Mouse (Mus musculus): ENCODE data around the gene Edar.
"Not testable (repeated sequence)": the region's sequence is repeated elsewhere in the genome, so short reads cannot be mapped to it uniquely, and the experiment has no call there.

Gene Edar

DNA sequence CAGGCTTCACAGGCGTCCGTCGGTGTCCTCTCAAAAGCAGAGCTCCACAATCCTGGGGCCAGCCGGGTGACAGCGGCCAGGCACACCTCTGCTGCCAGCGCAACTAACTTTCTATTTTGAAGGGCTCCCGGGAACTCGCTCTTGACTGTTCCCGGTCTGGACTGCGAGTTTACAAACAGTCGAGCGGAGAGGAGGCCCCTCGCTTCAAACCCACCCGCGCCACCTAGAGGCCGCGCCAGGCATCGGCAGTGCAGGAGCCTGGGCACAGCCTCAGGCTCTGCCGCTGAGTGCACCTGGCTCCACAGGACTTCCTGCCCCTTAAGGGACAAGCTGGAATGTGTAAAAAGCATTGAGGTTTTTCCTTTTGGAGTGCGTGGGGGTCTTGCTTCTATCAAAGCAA lies at the start of gene Edar:
Gene Edar, minus strand, starts transcription at position 122 of the 400 bp plus-strand sequence.
- DNase-seq (ENCODE audit: low spot score in 2 of 2) = peak in 1 of 2 experiments; percentile 70

DNA sequence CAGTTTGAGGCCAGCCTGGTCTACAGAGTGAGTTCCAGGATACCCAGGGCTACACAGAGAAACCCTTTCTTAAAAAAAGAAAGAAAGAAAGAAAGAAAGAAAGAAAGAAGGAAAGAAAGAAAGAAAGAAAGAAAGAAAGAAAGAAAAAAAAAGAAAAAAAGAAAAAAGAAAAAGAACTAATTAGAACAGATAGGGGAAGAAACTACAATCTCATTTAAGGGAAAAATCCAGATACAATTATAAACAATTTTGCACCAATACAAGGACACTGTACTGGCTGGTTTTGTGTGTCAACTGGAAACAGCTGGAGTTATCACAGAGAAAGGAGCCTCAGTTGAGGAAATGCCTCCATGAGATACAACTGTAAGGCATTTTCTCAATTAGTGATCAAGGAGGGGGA lies 42.7 kb upstream of the Edar start, which contains the start of gene Gm17542:
Gene Gm17542, minus strand, starts transcription at position 101 of the 400 bp plus-strand sequence.
- not testable (repeated sequence) for DNase-seq (ENCODE audit: low spot score in 2 of 2)

DNA sequence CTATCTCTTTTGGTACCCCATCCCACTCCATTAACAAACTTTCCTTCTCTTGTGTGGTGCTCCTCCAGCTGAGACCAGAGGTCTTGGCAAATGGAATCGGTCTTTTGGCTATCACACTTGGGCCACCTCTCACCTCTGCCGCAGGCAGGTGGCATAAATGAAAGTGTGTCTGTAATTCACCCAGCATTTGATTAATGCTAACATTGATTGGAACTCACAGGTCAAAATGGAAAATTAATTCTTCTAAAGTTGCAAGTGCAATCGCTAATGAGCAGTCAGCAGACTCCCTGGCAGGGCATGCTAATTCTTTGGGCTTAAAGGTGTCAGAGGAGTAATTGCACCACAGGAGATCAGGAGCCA lies 39.3 kb upstream of the Edar start:
- DNase-seq (ENCODE audit: low spot score in 2 of 2) = no peak

DNA sequence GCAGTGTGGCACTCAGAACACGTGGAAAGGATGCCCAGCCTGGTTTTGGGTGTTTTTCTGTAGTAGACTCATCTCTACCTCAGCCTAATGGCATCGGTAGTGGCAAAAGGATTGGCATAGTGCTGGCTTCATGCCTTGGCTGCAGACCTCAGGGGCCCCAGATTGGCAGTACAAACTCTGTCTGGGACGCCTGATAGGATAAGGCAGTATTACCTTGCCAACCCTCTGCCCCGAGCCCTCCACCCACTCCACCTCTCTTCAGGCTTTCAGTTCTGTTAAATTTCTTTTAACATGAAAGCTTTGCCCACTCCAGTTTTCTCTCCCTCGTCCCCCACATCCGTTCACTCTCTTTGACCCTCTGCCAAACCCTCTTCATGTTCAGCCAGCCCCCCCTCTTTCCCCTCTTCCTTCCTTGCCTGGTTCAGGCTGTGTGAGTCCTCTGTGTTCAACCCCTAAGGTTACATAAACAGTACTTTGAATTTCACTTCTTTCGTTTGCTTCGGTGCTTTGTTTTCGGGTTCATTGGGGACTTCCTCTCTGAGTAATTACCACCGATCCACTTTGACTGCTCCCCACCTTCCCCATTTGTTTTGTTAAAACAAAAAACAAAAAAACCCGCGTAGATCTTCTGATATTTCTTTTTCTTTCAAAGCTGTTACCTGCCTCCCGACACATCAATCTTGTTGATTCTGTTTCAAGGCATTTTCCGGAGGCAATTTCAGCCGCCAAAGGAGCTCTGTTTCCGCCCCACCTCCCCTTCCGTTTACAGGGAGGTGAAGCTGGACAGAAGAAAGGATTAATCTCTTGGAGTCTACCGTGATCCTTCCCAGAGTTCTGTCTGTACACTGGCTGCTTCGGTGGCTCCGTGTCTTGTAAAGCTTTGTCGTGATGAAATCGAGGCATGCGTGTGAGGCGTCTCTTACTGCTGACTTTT lies 38.7 kb upstream of the Edar start:
- no peak for DNase-seq (ENCODE audit: low spot score in 2 of 2)

DNA sequence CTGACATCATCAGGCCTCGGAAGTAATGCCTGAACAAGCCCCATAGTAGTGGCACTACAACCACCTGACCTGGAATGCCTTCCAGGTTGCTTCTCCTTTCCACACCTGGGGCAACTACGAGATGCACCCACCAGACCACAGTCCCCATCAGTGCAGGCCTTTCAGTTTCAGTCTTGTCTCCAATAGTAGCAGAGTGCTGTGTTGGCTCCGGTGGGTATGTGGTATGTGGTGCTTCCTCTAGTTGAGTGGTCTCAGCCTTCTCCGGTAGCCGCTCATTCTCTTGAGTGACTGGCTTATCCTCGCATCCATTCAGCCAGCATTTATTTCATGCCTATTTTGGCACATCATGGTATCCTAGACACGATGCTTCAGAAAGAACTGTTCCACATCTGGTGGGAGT lies 37.8 kb upstream of the Edar start:
- DNase-seq (ENCODE audit: low spot score in 2 of 2) = no peak

DNA sequence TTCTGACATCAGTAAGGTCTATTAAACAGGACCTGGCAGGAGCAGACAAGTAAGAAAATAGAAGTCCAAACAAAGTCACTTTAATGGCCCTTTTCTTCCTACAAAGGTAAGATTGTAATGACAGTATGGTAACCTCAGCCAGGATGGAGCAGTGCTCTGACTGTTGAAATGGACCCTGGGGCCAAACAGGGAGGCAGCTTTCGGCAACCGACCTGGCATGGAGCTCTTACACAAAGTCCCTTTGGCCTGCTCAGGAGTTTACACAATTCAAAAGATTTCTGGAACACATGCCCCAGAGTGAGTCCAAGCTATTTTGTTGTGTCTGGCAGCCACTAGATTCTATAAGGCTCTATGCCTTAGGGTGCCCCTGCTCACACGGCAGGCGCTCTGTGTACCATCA lies 33.6 kb upstream of the Edar start:
- DNase-seq (ENCODE audit: low spot score in 2 of 2) = no peak

DNA sequence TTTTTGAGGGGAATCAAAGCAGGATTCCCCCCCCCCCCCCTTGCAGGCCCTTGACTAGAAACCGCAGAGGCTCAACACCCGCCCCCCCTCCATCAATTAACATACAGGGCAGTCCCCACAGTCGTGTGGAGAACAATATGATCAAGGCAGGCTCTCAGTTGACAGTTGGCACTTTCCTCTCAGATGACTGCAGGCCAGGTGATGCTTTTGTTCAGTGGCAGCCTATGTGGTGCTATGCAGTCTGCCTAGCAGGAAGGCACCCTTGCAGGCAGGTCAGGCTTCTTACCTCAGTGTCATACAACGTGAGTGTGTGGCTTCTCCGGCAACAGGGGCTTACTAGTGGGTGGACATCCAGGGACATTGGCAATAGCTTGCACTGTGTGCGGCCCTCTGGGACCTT lies 25.1 kb upstream of the Edar start:
- DNase-seq (ENCODE audit: low spot score in 2 of 2) = no peak

DNA sequence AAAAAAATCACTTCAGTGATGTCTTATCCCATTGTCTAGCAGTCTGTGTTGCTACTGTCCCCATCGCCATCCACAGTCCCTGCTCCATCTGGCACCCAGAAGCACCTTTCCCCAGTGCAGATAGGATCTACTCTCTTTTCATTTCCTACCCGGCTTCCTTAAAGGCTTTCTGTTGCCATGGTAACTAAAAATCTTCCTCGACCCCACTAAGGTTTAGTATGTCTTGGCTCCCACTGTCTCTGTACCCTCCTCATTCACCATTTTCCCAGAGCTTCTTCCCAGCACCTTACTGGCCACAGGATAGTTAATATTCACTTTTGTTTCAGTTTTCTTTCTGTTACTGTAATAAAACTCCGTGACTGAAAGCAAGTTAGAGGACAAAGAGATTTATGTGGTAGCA lies 24.7 kb upstream of the Edar start:
- no peak for DNase-seq (ENCODE audit: low spot score in 2 of 2)

DNA sequence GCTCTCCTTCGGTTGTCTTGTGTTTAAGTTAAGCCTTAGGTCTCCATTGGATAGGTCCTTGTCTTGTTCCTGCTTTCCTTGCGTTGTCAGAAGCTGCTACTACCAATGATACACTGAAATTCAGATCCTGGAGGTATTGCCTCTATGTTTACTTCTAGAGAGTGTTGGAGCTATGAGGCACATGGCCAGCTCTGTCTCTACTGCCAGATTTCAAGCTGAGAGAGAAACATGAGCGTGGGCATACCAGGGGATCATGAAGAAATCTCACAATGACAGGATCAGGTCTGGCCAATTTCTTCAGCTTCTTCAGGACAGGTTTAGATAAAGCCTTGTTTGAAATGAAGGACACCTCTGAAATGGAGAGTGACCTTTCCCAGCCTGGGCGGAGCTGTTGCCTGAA lies 23.5 kb upstream of the Edar start:
- DNase-seq (ENCODE audit: low spot score in 2 of 2) = no peak

DNA sequence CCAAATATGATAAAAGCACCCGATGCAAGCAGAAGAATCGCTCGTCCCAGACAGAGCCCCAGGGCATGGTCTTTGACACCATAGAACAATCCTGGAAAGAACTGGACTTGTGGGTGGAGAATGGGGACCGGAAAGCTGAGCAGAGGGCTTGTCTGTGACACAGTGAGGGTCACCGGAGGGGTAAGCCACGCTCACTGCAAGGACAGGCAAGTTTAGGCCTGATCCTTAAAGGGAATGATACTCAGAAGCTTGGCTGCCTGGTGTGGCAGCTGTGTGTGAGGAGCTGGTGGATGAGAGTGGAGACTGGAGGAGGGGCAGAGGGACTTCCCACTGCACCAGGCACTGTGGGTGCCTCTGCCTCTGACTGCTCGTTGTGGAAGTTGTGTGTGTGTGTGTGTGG lies 15.6 kb upstream of the Edar start:
- no peak for DNase-seq (ENCODE audit: low spot score in 2 of 2)

DNA sequence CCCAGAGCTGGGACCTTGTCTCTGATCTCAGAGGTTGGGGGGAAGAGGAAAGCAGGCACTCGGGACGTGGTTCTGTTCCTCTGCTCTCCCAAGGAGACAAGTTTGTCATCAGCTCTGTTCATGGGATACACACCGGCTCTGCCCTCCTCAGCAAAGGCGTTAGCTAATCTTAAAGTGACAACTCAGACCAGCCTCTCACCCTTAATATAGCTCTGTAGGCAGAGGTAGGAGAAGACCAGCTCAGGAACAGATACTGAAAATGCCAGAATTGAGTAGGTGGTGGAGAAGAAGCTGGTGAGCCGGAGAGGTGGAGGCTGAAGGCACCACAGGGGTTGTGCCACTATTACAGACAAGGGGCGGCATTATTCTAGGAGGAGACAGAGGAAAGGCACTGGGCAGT lies 3.8 kb upstream of the Edar start:
- DNase-seq (ENCODE audit: low spot score in 2 of 2) = no peak

DNA sequence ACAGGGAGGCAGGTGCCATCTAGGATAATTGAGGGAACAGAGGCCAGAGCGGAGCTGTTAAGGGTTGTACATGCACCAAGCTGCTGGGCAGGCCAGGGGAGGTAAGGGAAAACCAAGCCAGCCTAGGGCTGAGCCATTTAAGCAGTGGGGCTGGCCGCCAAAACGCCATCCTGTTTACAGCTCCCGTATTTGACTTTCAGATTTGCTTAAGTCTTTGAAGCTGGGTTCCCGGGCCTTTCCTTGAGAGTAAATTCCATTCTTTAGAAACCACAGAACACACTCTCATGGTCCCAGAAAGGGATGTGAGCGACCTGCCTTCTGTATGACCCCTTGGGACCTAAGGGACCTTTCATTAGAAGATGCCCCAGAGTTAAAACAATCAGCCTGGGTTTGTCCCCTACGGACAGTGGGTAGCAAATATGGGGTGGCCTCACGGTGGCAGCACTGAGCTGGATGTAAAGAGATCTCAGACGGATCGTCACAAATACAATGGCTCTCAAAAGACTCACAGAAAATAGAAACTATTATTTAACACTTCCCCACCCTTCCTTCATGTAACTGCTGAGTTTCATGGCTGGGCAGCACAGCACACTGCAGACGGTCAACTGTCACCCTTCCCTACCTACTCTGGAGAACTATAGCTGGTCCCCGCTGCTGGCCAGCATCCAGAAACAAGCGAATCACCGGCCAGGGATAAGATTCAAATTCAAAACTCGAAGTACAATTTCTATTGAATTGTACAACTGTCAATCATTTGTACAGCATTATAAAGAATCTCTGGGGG lies 2.0 kb downstream of the Edar start:
- peak; percentile 53 to 78 for DNase-seq (ENCODE audit: low spot score in 2 of 2)

DNA sequence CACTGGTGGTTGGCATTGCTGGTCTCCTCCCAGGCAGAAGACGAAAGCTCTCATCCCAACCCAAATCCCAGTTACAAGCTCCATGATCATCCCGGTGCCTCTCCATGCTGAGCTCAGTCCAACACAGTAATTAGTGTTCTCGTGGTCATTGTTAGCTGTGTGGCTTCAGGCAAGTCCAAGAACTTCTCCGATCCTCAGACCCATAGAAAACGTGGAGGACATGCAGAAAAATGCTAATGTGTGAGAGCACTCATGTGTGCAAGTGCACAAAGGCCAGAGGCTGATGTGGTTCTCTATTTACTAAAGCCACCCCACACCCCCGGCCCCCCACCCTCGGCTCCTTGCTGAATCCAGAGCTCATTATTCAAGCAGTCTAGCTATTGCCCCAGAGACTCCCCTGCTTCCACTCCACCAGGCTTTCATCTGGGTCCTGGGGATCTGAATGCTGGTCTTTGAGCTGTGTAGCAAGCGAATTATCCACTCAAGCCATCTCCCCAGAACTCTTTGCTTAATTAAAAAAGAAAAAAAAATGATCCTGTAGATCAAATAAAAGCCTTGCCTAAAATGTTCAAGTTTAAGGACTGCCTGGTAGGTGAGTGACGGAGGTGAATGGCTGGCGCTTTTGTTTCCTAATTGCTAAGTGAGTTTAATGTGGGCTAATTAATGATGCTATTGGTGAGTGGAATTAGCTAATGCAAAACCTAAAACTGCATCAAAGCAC lies 2.7 kb downstream of the Edar start:
- DNase-seq (ENCODE audit: low spot score in 2 of 2) = no peak

DNA sequence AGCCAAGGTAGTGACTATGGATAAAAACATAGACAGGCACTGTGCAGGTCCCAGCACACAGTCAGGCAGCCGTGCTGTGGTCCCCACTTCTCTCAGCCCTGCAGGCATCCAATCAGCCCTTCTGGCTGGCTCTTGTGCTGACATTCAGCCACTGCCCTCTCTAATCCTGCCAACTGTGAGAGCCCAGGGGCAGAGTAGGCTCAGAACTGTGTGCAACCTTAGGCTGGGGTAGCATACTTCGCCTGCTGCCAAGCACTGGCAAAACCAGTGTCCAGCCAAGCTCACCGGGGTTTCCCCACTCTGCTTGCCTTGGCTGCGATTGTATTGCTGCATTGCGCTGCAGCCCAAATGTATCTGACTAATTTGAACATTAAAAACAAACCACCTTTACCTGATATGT lies 11.6 kb downstream of the Edar start:
- no peak for DNase-seq (ENCODE audit: low spot score in 2 of 2)

DNA sequence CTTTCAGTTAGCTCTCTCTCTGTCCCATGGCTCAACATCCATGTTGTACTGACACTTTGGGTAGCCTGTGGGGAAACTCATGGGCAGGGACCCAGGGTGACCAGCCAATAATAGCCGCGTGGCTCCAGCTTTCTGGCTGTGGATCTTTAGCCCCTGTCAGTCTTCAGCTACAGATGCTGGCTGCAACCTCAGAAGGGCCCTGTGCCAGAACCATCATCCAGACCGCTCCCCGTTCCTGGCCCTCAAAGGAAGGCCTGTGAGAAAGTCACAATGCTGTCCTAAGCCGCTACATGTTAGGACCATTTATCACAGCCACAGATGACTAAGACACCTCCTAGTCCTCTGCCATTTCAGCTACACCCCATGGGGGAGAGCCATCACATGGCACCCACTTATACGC lies 12.0 kb downstream of the Edar start:
- no peak for DNase-seq (ENCODE audit: low spot score in 2 of 2)

DNA sequence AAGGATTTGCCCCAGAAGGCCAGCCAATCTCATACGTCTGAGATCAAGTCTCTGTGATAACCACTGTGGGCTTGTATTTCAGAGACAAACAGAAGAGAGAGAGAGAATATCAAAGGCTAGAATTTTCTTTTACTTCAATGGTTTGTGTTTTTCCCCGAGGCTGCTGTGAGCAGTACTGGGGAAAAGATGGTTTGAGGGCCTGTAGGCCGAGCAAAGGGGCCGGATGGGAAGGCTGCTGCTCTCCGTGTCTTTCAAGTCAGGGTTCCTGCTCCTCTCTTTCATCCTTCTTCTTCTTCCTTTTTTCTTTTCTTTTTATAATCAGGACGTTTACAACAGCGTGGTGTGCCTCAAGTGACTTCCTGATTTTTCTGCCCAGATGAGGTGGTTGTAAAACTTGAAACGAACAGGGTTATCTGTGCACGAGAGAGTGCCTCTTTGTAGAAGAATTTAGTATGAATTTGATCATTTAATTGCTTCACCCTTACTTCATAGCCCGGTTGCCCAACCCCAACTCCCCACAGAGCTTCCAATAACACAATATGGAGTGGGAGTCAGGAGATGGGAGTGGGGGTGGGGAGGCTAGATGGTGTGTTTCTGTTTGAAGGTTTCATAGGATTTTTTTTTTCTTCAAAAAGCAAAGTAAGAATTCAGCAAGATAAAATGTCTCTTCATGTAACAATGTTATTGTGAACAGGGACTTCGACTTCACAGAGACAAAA lies 16.0 kb downstream of the Edar start:
- no peak for DNase-seq (ENCODE audit: low spot score in 2 of 2)

DNA sequence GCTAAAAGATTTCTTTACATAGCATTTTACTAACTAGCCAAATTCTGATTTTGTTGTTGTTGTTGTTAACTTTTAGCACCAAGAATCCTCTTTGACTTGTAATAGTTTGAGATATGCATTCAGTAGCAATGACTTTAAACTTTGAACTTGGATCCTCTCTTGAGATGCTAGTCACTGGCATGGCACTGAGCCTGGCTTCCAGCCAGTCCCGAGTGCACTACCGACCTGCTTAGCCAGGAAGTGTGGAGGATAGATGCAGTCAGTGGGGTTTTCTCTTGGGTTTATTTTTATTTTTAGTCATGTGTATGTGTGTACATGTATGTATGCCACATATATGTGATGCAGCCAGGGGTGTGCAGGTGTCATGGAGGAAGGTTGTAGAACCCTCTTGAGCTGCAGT lies 17.7 kb downstream of the Edar start:
- no peak for DNase-seq (ENCODE audit: low spot score in 2 of 2)

DNA sequence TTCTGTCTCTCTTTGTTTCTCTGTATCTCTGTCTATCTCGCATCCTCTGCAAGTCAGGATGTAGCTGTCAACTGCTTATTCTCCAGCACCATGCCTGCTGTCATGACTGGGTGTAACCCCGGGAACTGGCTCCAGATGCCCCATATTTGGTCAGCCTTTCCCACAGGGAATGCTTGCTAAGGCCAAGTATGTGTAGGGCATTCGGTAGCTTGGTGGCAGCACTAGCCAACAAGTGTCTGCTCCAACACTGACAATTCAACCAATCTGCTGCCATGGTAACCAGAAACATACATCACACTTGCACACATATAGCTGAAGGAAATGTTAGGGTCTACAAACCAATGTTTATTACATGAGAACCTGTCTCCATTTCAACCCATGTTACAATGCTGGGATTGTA lies 21.8 kb downstream of the Edar start:
- DNase-seq (ENCODE audit: low spot score in 2 of 2) = no peak

DNA sequence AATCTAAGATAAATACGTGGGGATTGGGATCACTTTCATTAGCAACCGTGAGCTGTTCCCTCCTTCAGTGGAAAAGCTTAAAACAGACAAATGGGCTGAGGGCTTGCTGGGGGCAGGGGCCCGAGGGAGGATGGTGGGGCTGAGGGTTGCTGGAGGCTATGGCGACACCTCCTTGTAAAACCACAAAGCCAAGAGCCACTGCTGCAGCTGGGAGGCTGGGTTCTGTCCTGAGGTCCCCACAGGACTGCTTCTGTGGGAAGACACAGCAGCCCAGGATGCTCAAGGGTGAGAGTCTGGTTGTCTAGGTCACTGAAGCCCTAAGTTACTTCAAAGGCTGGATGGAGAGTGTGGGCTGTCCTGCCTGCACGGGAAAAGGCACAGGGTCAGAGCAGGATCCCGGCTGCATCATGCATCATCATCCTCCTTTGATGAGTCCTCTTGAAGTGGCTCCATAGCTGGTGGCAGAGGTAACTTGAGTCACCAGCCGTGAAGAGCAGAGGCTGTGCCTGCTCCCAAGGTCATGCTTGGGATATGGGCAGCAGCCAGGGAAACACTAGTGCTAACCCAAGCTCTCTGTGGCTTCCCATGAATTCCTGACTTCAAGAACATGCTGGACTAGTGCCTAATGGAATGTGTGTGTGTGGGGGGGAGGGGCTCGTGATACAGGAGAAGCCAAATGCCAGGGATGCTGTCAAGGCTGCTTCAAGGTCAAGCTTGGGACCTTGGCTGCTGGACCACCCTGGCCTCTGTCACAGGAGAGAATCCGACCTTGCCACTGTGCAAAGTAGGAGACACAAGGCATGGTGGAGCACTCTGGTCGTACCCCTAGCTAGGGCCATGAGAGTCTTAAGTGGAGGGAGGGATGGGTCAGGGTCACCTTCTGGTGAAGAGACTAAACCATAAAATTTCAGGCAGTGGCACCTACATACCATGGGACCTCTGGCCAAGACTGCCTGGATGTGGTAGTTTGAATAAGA lies 22.7 kb downstream of the Edar start:
- DNase-seq (ENCODE audit: low spot score in 2 of 2) = no peak

DNA sequence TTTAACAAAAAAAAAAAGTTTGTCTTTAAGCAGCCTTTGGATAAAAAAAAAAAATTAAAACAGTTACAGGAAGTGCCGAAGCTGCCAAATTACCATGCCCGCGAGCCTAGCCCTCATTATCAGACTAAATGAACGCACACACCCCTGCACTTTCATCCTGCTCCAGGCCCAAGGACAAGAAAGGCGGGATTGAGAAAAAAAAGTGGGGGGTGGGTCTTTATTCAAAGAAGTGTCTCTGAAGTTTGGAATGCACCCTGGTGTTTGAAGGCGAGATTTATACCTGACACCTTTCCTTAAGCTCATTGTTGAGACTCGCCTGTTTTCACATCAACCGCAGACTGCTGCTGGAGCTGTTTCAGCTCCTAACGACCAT lies 23.4 kb downstream of the Edar start:
- DNase-seq (ENCODE audit: low spot score in 2 of 2) = no peak
